Mouse (Mus musculus): ENCODE results near the gene S100a10. TPM values are rescaled to one million over a fixed set of nuclear protein-coding genes. Genes with fewer than 3 reads are reported as not detected.
A peak's percentile ranks its signal among the peaks of the same experiment; 100 is the strongest.

The S100a10 gene
- total and polyA plus RNA-seq, 3 experiments: 41.9 to 93.9 (median 70.5) TPM

DNA sequence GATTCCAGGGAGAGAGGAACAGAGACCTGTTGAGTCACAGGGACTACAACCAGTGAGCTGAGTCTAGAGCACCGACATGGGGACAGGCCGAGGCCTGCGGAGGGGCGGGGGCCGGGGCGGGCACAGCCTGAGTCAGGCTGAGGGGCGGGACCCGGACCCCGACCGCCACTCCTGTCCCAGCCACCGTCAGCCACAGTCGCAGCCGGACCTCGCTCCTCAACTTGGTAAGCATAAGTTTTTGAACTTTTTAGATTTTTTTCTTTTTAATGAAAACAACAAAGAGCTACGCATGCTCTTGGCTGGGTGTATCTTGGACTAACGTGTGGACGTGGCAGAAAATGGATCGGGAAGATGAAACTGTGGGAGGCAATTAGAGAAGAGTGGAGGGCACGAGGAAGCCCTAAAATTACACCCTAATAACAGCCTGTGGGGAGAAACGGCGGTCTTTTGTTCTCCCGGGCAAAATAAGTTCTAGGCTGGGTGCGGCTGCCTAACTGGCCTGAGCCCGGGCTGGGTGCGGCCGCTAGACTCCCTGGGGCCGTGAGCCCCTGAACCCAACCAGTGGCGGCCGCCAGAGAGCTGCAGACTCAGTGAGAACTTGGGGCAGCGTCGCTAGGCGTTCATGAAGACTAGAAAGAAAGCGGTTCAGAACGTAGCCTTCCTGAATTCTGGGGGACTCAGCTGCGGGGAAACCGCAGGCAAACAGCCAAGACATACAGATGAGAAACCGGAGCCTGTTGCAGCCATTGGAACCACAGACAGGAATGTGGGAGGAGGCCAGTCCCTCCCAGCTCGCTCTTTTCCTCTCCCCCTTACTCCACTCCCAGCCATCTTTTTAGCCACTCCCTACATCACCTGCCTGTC, 34.3 kb upstream of the S100a10 start, which contains the start of gene S100a11:
S100a11 (plus strand) TSS at position 159 of the 864 bp plus-strand sequence.
- under 1% methylated on average over 38 of the region's 38 CpGs for WGBS
- TF ChIP-seq CTCF (IDR thresholded peaks at IDR 0.05): peak; percentile 18; the same call in 1 of the 2 replicates
- peak; percentile 92 for TF ChIP-seq POLR2A (IDR thresholded peaks at IDR 0.05; ENCODE audit: insufficient read depth, low read depth, low read length)
- 0 out of 2 replicates have a peak, but pooled peaks have one; percentile 8 for TF ChIP-seq EP300 (IDR thresholded peaks at IDR 0.05; ENCODE audit: insufficient read depth, low read depth, low read length)

DNA sequence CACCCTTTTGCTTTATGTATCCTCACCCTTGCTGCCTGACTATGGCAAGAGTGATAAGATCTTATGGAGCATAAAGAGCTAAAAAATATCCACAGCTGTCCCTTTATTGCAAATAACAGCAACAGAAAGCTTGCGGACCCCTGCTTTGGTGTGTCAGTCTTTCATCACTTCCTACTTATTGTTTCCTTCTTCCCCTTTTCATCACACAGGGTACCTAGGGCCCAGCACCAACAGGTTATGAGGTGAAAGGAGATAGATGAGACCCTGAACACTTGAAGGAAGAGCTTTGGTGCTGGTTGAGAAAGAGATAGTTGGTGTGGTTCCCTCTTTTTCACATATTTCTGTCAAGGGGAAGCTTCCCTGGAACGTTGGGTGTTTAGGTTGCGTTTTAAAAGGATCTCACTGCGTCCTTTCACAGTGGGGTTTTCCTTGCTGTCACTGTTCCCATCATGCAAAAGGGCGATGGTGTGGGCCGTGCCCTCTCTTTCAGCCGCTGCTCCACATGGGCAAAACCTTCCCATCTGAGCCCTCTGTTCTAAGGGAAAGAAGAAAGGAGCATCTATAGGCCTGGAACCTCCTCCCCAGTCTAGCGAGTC, 33.3 kb upstream of the S100a10 start:
- intact Hi-C loops (cut with DNase I): no loop called here

More for the DNA sequence above, 34.3 kb upstream of the S100a10 start, which contains the start of gene S100a11:
- peaks cover 6% of the 10 kb centered on the region; the same call in 1 of the 2 replicates for H3K36me3 ChIP-seq (ENCODE audit: control insufficient read depth, insufficient read depth, low read length)
- H3K4me3 ChIP-seq: peak within 1 kb of the TSS; percentile 72
- H3K9ac ChIP-seq (ENCODE audit: low read depth, low read length): peak within 1 kb of the TSS; percentile 81
- H3K27me3 ChIP-seq (ENCODE audit: control insufficient read depth, insufficient read depth, low read length): no peaks in the 10 kb centered on the region
- peak within 1 kb of the TSS; percentile 84 for H3K27ac ChIP-seq
- H3K4me1 ChIP-seq (ENCODE audit: control insufficient read depth, insufficient read depth, low read length): peaks cover 7% of the 10 kb centered on the region
- peak; percentile 80 to 82 for DNase-seq
- H3K79me2 ChIP-seq (replicated peaks; ENCODE audit: control insufficient read depth, insufficient read depth, low read length): no peaks in the 10 kb centered on the region
- intact Hi-C loops (cut with DNase I): no loop called here

DNA sequence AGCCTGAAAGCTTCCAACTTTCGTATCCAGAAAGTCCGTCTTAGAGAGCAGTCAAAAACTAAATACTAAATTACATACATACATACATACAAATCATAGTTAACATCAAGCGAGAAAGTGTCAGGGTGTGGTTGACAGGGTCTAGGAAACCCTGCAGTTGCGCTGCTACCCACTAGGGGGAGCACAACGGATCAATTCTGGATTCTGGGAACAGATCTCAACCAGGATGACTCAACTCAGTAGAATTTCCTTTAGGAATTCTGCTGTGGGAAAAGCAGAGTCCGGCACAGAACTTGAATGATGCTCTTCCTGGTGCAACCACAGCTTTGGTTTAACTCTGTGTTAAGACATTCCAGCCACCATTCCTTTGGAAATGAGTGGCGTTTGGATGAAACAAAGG, 32.3 kb upstream of the S100a10 start:
- Histone ChIP-seq H3K4me1 (ENCODE audit: control insufficient read depth, insufficient read depth, low read length) (peaks cover 7% of the 10 kb centered on the region), H3K9ac (ENCODE audit: low read depth, low read length) (no peak overlapping the region), H3K36me3 (ENCODE audit: control insufficient read depth, insufficient read depth, low read length) (peaks cover 6% of the 10 kb centered on the region; the same call in 1 of the 2 replicates), H3K27ac (no peak overlapping the region), H3K4me3 (peak overlapping the region; percentile 35), H3K79me2 (replicated peaks; ENCODE audit: control insufficient read depth, insufficient read depth, low read length) (no peaks in the 10 kb centered on the region), H3K27me3 (ENCODE audit: control insufficient read depth, insufficient read depth, low read length) (no peaks in the 10 kb centered on the region)
- 25% methylated on average over 7 of the region's 7 CpGs for WGBS
- intact Hi-C loops (cut with DNase I): no loop called here
- TF ChIP-seq POLR2A (IDR thresholded peaks at IDR 0.05; ENCODE audit: insufficient read depth, low read depth, low read length): no peak
- 0 out of 2 replicates have a peak, but pooled peaks have one; percentile 40 for TF ChIP-seq EP300 (IDR thresholded peaks at IDR 0.05; ENCODE audit: insufficient read depth, low read depth, low read length)
- TF ChIP-seq CTCF (IDR thresholded peaks at IDR 0.05): peak; percentile 99
- peak; percentile 74 to 80 for DNase-seq

More for the DNA sequence above, 33.3 kb upstream of the S100a10 start:
- Histone ChIP-seq H3K9ac (ENCODE audit: low read depth, low read length) (peak overlapping the region; percentile 5; the same call in 1 of the 2 replicates), H3K27ac (peak overlapping the region; percentile 84), H3K27me3 (ENCODE audit: control insufficient read depth, insufficient read depth, low read length) (no peaks in the 10 kb centered on the region), H3K4me3 (peak overlapping the region; percentile 72; the same call in 1 of the 2 replicates), H3K79me2 (replicated peaks; ENCODE audit: control insufficient read depth, insufficient read depth, low read length) (no peaks in the 10 kb centered on the region), H3K36me3 (ENCODE audit: control insufficient read depth, insufficient read depth, low read length) (peaks cover 6% of the 10 kb centered on the region; the same call in 1 of the 2 replicates), H3K4me1 (ENCODE audit: control insufficient read depth, insufficient read depth, low read length) (peaks cover 7% of the 10 kb centered on the region)
- DNase-seq: peak; percentile 8 to 27
- TF ChIP-seq POLR2A (IDR thresholded peaks at IDR 0.05; ENCODE audit: insufficient read depth, low read depth, low read length): no peak
- no peak for TF ChIP-seq CTCF (IDR thresholded peaks at IDR 0.05)
- TF ChIP-seq EP300 (IDR thresholded peaks at IDR 0.05; ENCODE audit: insufficient read depth, low read depth, low read length): no peak
- WGBS: 62% methylated on average over 8 of the region's 8 CpGs

DNA sequence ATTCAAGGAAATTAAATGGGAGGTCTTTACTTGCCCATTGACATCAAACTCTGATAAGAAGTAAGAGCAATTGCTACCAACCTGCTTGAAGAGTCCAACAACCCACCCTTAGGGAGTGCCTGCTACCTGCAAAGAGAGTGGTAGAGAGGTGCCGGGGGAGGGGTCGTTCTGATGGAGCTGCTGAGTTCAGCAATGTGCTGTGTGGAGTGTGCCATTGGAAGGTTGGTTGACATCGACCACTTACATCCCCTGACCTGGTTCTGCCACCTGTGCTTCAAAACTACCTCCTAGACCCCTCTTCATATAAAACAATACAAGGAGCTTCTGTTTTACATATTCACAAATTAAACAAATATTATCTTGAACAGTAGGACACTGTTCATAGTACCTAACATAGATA, 27.6 kb upstream of the S100a10 start:
- TF ChIP-seq EP300 (IDR thresholded peaks at IDR 0.05; ENCODE audit: insufficient read depth, low read depth, low read length): no peak
- no peak for TF ChIP-seq CTCF (IDR thresholded peaks at IDR 0.05)
- no peak for TF ChIP-seq POLR2A (IDR thresholded peaks at IDR 0.05; ENCODE audit: insufficient read depth, low read depth, low read length)
- Histone ChIP-seq H3K4me1 (ENCODE audit: control insufficient read depth, insufficient read depth, low read length) (peaks cover 5% of the 10 kb centered on the region), H3K27ac (no peak overlapping the region), H3K79me2 (replicated peaks; ENCODE audit: control insufficient read depth, insufficient read depth, low read length) (no peaks in the 10 kb centered on the region), H3K27me3 (ENCODE audit: control insufficient read depth, insufficient read depth, low read length) (no peaks in the 10 kb centered on the region), H3K9ac (ENCODE audit: low read depth, low read length) (no peak overlapping the region), H3K36me3 (ENCODE audit: control insufficient read depth, insufficient read depth, low read length) (peaks cover 6% of the 10 kb centered on the region; the same call in 1 of the 2 replicates), H3K4me3 (no peak overlapping the region)
- 84% methylated on average over 3 of the region's 3 CpGs for WGBS
- intact Hi-C loops (cut with DNase I): no loop called here
- no peak for DNase-seq

DNA sequence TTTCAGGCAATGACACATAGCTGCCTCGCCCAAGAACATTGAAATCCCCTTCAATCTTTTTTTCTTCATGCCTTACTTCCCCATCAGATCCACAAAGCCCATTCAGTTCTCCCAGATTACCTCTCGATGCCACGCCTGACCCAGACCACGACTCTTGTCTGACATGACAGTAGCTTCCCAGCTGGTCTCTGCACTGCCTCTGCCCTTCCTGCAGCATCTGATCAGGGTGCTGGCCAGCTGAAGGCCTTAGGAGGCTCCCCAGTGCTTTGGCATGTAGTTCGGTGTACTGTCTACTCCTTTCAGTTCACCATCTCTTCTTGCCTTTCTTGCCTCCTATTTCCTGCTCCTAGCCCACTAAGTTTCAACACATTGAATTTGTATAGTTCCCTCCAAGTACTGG, 26.1 kb upstream of the S100a10 start:
- peaks cover 6% of the 10 kb centered on the region; the same call in 1 of the 2 replicates for H3K36me3 ChIP-seq (ENCODE audit: control insufficient read depth, insufficient read depth, low read length)
- no peak overlapping the region for H3K27ac ChIP-seq
- WGBS: 85% methylated on average over 5 of the region's 5 CpGs
- intact Hi-C loops (cut with DNase I): no loop called here
- H3K27me3 ChIP-seq (ENCODE audit: control insufficient read depth, insufficient read depth, low read length): no peaks in the 10 kb centered on the region
- H3K79me2 ChIP-seq (replicated peaks; ENCODE audit: control insufficient read depth, insufficient read depth, low read length): no peaks in the 10 kb centered on the region
- H3K4me3 ChIP-seq: no peak overlapping the region
- H3K9ac ChIP-seq (ENCODE audit: low read depth, low read length): no peak overlapping the region
- peaks cover 5% of the 10 kb centered on the region for H3K4me1 ChIP-seq (ENCODE audit: control insufficient read depth, insufficient read depth, low read length)
- no peak for DNase-seq
- TF ChIP-seq EP300 (IDR thresholded peaks at IDR 0.05; ENCODE audit: insufficient read depth, low read depth, low read length): no peak
- no peak for TF ChIP-seq POLR2A (IDR thresholded peaks at IDR 0.05; ENCODE audit: insufficient read depth, low read depth, low read length)
- TF ChIP-seq CTCF (IDR thresholded peaks at IDR 0.05): no peak

Measured in heart, adult 2 months (tissue).